Mouse (Mus musculus): ENCODE data around the gene Brd7. TPM values are rescaled to one million over a fixed set of nuclear protein-coding genes. Genes with fewer than 3 reads are reported as not detected.

Brd7 gene
- polyA plus RNA-seq, 1 experiment from 2014 or later = 56.5 TPM

GRCm38 (mm10) chr8:88321387-88321786, 40.6 kb downstream of the Brd7 start:
- Histone ChIP-seq H3K27me3 (replicated peaks) (no peaks in the 10 kb centered on the region), H3K27ac (replicated peaks) (no peak overlapping the region), H3K36me3 (peaks cover 14% of the 10 kb centered on the region; the same call in 1 of the 2 replicates), H3K4me2 (no peak overlapping the region), H3K9me3 (replicated peaks) (no peaks in the 10 kb centered on the region), H3K4me1 (peaks cover 10% of the 10 kb centered on the region), H3K4me3 (replicated peaks) (no peak overlapping the region), H3K9ac (replicated peaks) (no peak overlapping the region)
- WGBS = 87% methylated on average over 5 of the region's 5 CpGs
- no peak for ATAC-seq (ENCODE audit: low FRiP score)

GRCm38 (mm10) chr8:88320134-88320533, 41.9 kb downstream of the Brd7 start:
- H3K27me3 ChIP-seq (replicated peaks) = no peaks in the 10 kb centered on the region
- H3K27ac ChIP-seq (replicated peaks) = no peak overlapping the region
- H3K9ac ChIP-seq (replicated peaks) = no peak overlapping the region
- H3K36me3 ChIP-seq = 0 out of 2 replicates have a peak, but pooled peaks cover 3% of the 10 kb centered on the region
- WGBS = 95% methylated on average over 6 of the region's 6 CpGs
- H3K4me1 ChIP-seq = peaks cover 13% of the 10 kb centered on the region
- H3K9me3 ChIP-seq (replicated peaks) = no peaks in the 10 kb centered on the region
- H3K4me3 ChIP-seq (replicated peaks) = no peak overlapping the region
- ATAC-seq (ENCODE audit: low FRiP score) = no peak
- no peak overlapping the region for H3K4me2 ChIP-seq

- Histone ChIP-seq H3K4me2 (no peak overlapping the region), H3K4me1 (peaks cover 13% of the 10 kb centered on the region), H3K27ac (replicated peaks) (no peak overlapping the region), H3K36me3 (no peaks in the 10 kb centered on the region), H3K9ac (replicated peaks) (no peak overlapping the region), H3K27me3 (replicated peaks) (no peaks in the 10 kb centered on the region), H3K4me3 (replicated peaks) (no peak overlapping the region), H3K9me3 (replicated peaks) (no peaks in the 10 kb centered on the region)
- ATAC-seq (ENCODE audit: low FRiP score) = no peak
- WGBS = 93% methylated on average over 8 of the region's 8 CpGs
Observed at GRCm38 (mm10) chr8:88318151-88318550, 43.8 kb downstream of the Brd7 start.

GRCm38 (mm10) chr8:88317341-88317740, 44.7 kb downstream of the Brd7 start:
- Histone ChIP-seq H3K36me3 (no peaks in the 10 kb centered on the region), H3K4me3 (replicated peaks) (no peak overlapping the region), H3K9ac (replicated peaks) (no peak overlapping the region), H3K27ac (replicated peaks) (peak overlapping the region; percentile 3; the same call in 1 of the 2 replicates), H3K27me3 (replicated peaks) (no peaks in the 10 kb centered on the region), H3K9me3 (replicated peaks) (no peaks in the 10 kb centered on the region), H3K4me1 (peaks cover 13% of the 10 kb centered on the region), H3K4me2 (no peak overlapping the region)
- 72% methylated on average over 5 of the region's 5 CpGs for WGBS
- no peak for ATAC-seq (ENCODE audit: low FRiP score)

GRCm38 (mm10) chr8:88316139-88316931, 45.7 kb downstream of the Brd7 start:
- 52% methylated on average over 8 of the region's 8 CpGs for WGBS
- Histone ChIP-seq H3K9me3 (replicated peaks) (no peaks in the 10 kb centered on the region), H3K4me1 (peaks cover 13% of the 10 kb centered on the region), H3K4me3 (replicated peaks) (no peak overlapping the region), H3K27me3 (replicated peaks) (no peaks in the 10 kb centered on the region), H3K4me2 (no peak overlapping the region), H3K36me3 (no peaks in the 10 kb centered on the region), H3K27ac (replicated peaks) (peak overlapping the region; percentile 3; the same call in 1 of the 2 replicates), H3K9ac (replicated peaks) (no peak overlapping the region)
- ATAC-seq (ENCODE audit: low FRiP score) = peak; percentile 31; the same call in 1 of the 2 replicates

GRCm38 (mm10) chr8:88315302-88315701, 46.7 kb downstream of the Brd7 start:
- Histone ChIP-seq H3K27ac (replicated peaks) (no peak overlapping the region), H3K36me3 (no peaks in the 10 kb centered on the region), H3K27me3 (replicated peaks) (no peaks in the 10 kb centered on the region), H3K4me1 (peaks cover 13% of the 10 kb centered on the region), H3K4me2 (no peak overlapping the region), H3K9me3 (replicated peaks) (no peaks in the 10 kb centered on the region), H3K9ac (replicated peaks) (no peak overlapping the region), H3K4me3 (replicated peaks) (no peak overlapping the region)
- no peak for ATAC-seq (ENCODE audit: low FRiP score)
- 95% methylated on average over 8 of the region's 8 CpGs for WGBS

GRCm38 (mm10) chr8:88313991-88314390, 48.0 kb downstream of the Brd7 start:
- Histone ChIP-seq H3K27ac (replicated peaks) (no peak overlapping the region), H3K9ac (replicated peaks) (no peak overlapping the region), H3K27me3 (replicated peaks) (no peaks in the 10 kb centered on the region), H3K9me3 (replicated peaks) (no peaks in the 10 kb centered on the region), H3K4me2 (no peak overlapping the region), H3K36me3 (no peaks in the 10 kb centered on the region), H3K4me3 (replicated peaks) (no peak overlapping the region), H3K4me1 (peaks cover 13% of the 10 kb centered on the region)
- ATAC-seq (ENCODE audit: low FRiP score) = no peak
- WGBS = 92% methylated on average over 12 of the region's 12 CpGs

- Histone ChIP-seq H3K4me3 (replicated peaks) (no peak overlapping the region), H3K9me3 (replicated peaks) (no peaks in the 10 kb centered on the region), H3K4me2 (no peak overlapping the region), H3K9ac (replicated peaks) (no peak overlapping the region), H3K36me3 (no peaks in the 10 kb centered on the region), H3K27ac (replicated peaks) (no peak overlapping the region), H3K4me1 (peaks cover 13% of the 10 kb centered on the region), H3K27me3 (replicated peaks) (no peaks in the 10 kb centered on the region)
- 81% methylated on average over 8 of the region's 8 CpGs for WGBS
- no peak for ATAC-seq (ENCODE audit: low FRiP score)
Observed at GRCm38 (mm10) chr8:88312966-88313365, 49.0 kb downstream of the Brd7 start.

GRCm38 (mm10) chr8:88310286-88310685, 51.7 kb downstream of the Brd7 start:
- Histone ChIP-seq H3K9me3 (replicated peaks) (no peaks in the 10 kb centered on the region), H3K4me3 (replicated peaks) (no peak overlapping the region), H3K9ac (replicated peaks) (no peak overlapping the region), H3K27ac (replicated peaks) (no peak overlapping the region), H3K27me3 (replicated peaks) (no peaks in the 10 kb centered on the region), H3K4me1 (no peaks in the 10 kb centered on the region), H3K4me2 (no peak overlapping the region), H3K36me3 (no peaks in the 10 kb centered on the region)
- no peak for ATAC-seq (ENCODE audit: low FRiP score)
- WGBS = 87% methylated on average over 13 of the region's 13 CpGs

- no peaks in the 10 kb centered on the region for H3K36me3 ChIP-seq
- H3K27ac ChIP-seq (replicated peaks) = no peak overlapping the region
- no peaks in the 10 kb centered on the region for H3K27me3 ChIP-seq (replicated peaks)
- 94% methylated on average over 7 of the region's 7 CpGs for WGBS
- H3K9ac ChIP-seq (replicated peaks) = no peak overlapping the region
- no peak overlapping the region for H3K4me3 ChIP-seq (replicated peaks)
- no peaks in the 10 kb centered on the region for H3K4me1 ChIP-seq
- no peak for ATAC-seq (ENCODE audit: low FRiP score)
- H3K4me2 ChIP-seq = no peak overlapping the region
- H3K9me3 ChIP-seq (replicated peaks) = no peaks in the 10 kb centered on the region
Observed at GRCm38 (mm10) chr8:88309881-88310280, 52.1 kb downstream of the Brd7 start.

GRCm38 (mm10) chr8:88309274-88309873, 52.6 kb downstream of the Brd7 start:
- Histone ChIP-seq H3K4me3 (replicated peaks) (no peak overlapping the region), H3K9me3 (replicated peaks) (no peaks in the 10 kb centered on the region), H3K4me1 (no peaks in the 10 kb centered on the region), H3K36me3 (no peaks in the 10 kb centered on the region), H3K4me2 (no peak overlapping the region), H3K27me3 (replicated peaks) (no peaks in the 10 kb centered on the region), H3K27ac (replicated peaks) (no peak overlapping the region), H3K9ac (replicated peaks) (no peak overlapping the region)
- no peak for ATAC-seq (ENCODE audit: low FRiP score)
- WGBS = 79% methylated on average over 10 of the region's 10 CpGs

GRCm38 (mm10) chr8:88307736-88308135, 54.3 kb downstream of the Brd7 start:
- 90% methylated on average over 4 of the region's 4 CpGs for WGBS
- H3K4me2 ChIP-seq = no peak overlapping the region
- H3K27ac ChIP-seq (replicated peaks) = no peak overlapping the region
- ATAC-seq (ENCODE audit: low FRiP score) = no peak
- H3K36me3 ChIP-seq = no peaks in the 10 kb centered on the region
- H3K27me3 ChIP-seq (replicated peaks) = no peaks in the 10 kb centered on the region
- H3K4me3 ChIP-seq (replicated peaks) = no peak overlapping the region
- no peaks in the 10 kb centered on the region for H3K9me3 ChIP-seq (replicated peaks)
- no peaks in the 10 kb centered on the region for H3K4me1 ChIP-seq
- no peak overlapping the region for H3K9ac ChIP-seq (replicated peaks)
